Mouse (Mus musculus): ENCODE measurements at regions not wholly inside any gene's neighbourhood (a gene's known extent, or its start where the extent isn't known, plus 50 kb on each side); places are given as distances from the start of the nearest gene placed in this dataset.

GRCm38 (mm10) chr6:93291711-93292110 lies 348.4 kb upstream of the Adamts9 start:
- no peaks in the 10 kb centered on the region for H3K4me1 ChIP-seq (replicated peaks; ENCODE audit: low read depth, low read length)
- no peaks in the 10 kb centered on the region for H3K36me3 ChIP-seq (ENCODE audit: insufficient read depth, low read length)
- TF ChIP-seq CTCF (conservative IDR thresholded peaks at IDR 0.05; ENCODE audit: low read length): no peak
- no peak for TF ChIP-seq NANOG (IDR thresholded peaks at IDR 0.05; ENCODE audit: borderline replicate concordance, low read length)
- TF ChIP-seq POU5F1 (IDR thresholded peaks at IDR 0.05; ENCODE audit: borderline replicate concordance, low read length): no peak
- no peaks in the 10 kb centered on the region for H3K27me3 ChIP-seq (ENCODE audit: insufficient read depth, low read length)
- no peak overlapping the region for H3K4me3 ChIP-seq (replicated peaks; ENCODE audit: low read length)
- no peaks in the 10 kb centered on the region for H3K9me3 ChIP-seq (ENCODE audit: low read length)

- Histone ChIP-seq H3K9me3 (ENCODE audit: low read length) (no peaks in the 10 kb centered on the region), H3K36me3 (ENCODE audit: insufficient read depth, low read length) (no peaks in the 10 kb centered on the region), H3K27me3 (ENCODE audit: insufficient read depth, low read length) (no peaks in the 10 kb centered on the region), H3K4me3 (replicated peaks; ENCODE audit: low read length) (no peak overlapping the region), H3K4me1 (replicated peaks; ENCODE audit: low read depth, low read length) (no peaks in the 10 kb centered on the region)
- TF ChIP-seq POU5F1 (IDR thresholded peaks at IDR 0.05; ENCODE audit: borderline replicate concordance, low read length): no peak
- TF ChIP-seq NANOG (IDR thresholded peaks at IDR 0.05; ENCODE audit: borderline replicate concordance, low read length): no peak
- no peak for TF ChIP-seq CTCF (conservative IDR thresholded peaks at IDR 0.05; ENCODE audit: low read length)
Observed at GRCm38 (mm10) chr6:93288421-93288820, 345.1 kb upstream of the Adamts9 start.

- H3K27me3 ChIP-seq (ENCODE audit: insufficient read depth, low read length): no peaks in the 10 kb centered on the region
- no peaks in the 10 kb centered on the region for H3K9me3 ChIP-seq (ENCODE audit: low read length)
- no peak overlapping the region for H3K4me3 ChIP-seq (replicated peaks; ENCODE audit: low read length)
- TF ChIP-seq NANOG (IDR thresholded peaks at IDR 0.05; ENCODE audit: borderline replicate concordance, low read length): no peak
- no peak for TF ChIP-seq POU5F1 (IDR thresholded peaks at IDR 0.05; ENCODE audit: borderline replicate concordance, low read length)
- TF ChIP-seq CTCF (conservative IDR thresholded peaks at IDR 0.05; ENCODE audit: low read length): no peak
- H3K4me1 ChIP-seq (replicated peaks; ENCODE audit: low read depth, low read length): no peaks in the 10 kb centered on the region
- H3K36me3 ChIP-seq (ENCODE audit: insufficient read depth, low read length): no peaks in the 10 kb centered on the region
Observed at GRCm38 (mm10) chr6:93285796-93286195, 342.5 kb upstream of the Adamts9 start.

GRCm38 (mm10) chr6:93281530-93281929 lies 338.2 kb upstream of the Adamts9 start:
- Histone ChIP-seq H3K27me3 (ENCODE audit: insufficient read depth, low read length) (no peaks in the 10 kb centered on the region), H3K9me3 (ENCODE audit: low read length) (no peaks in the 10 kb centered on the region), H3K4me1 (replicated peaks; ENCODE audit: low read depth, low read length) (no peaks in the 10 kb centered on the region), H3K4me3 (replicated peaks; ENCODE audit: low read length) (no peak overlapping the region), H3K36me3 (ENCODE audit: insufficient read depth, low read length) (no peaks in the 10 kb centered on the region)
- TF ChIP-seq CTCF (conservative IDR thresholded peaks at IDR 0.05; ENCODE audit: low read length) (no peak), POU5F1 (IDR thresholded peaks at IDR 0.05; ENCODE audit: borderline replicate concordance, low read length) (no peak), NANOG (IDR thresholded peaks at IDR 0.05; ENCODE audit: borderline replicate concordance, low read length) (no peak)

- no peak for TF ChIP-seq NANOG (IDR thresholded peaks at IDR 0.05; ENCODE audit: borderline replicate concordance, low read length)
- TF ChIP-seq POU5F1 (IDR thresholded peaks at IDR 0.05; ENCODE audit: borderline replicate concordance, low read length): no peak
- TF ChIP-seq CTCF (conservative IDR thresholded peaks at IDR 0.05; ENCODE audit: low read length): no peak
- Histone ChIP-seq H3K4me3 (replicated peaks; ENCODE audit: low read length) (no peak overlapping the region), H3K27me3 (ENCODE audit: insufficient read depth, low read length) (no peaks in the 10 kb centered on the region), H3K4me1 (replicated peaks; ENCODE audit: low read depth, low read length) (no peaks in the 10 kb centered on the region), H3K9me3 (ENCODE audit: low read length) (no peaks in the 10 kb centered on the region), H3K36me3 (ENCODE audit: insufficient read depth, low read length) (no peaks in the 10 kb centered on the region)
Observed at GRCm38 (mm10) chr6:93273917-93274513, 330.7 kb upstream of the Adamts9 start.

GRCm38 (mm10) chr6:93272206-93272605 lies 328.9 kb upstream of the Adamts9 start:
- H3K36me3 ChIP-seq (ENCODE audit: insufficient read depth, low read length): no peaks in the 10 kb centered on the region
- no peak for TF ChIP-seq CTCF (conservative IDR thresholded peaks at IDR 0.05; ENCODE audit: low read length)
- TF ChIP-seq NANOG (IDR thresholded peaks at IDR 0.05; ENCODE audit: borderline replicate concordance, low read length): no peak
- no peak for TF ChIP-seq POU5F1 (IDR thresholded peaks at IDR 0.05; ENCODE audit: borderline replicate concordance, low read length)
- no peaks in the 10 kb centered on the region for H3K9me3 ChIP-seq (ENCODE audit: low read length)
- no peaks in the 10 kb centered on the region for H3K4me1 ChIP-seq (replicated peaks; ENCODE audit: low read depth, low read length)
- H3K4me3 ChIP-seq (replicated peaks; ENCODE audit: low read length): no peak overlapping the region
- H3K27me3 ChIP-seq (ENCODE audit: insufficient read depth, low read length): no peaks in the 10 kb centered on the region

GRCm38 (mm10) chr6:93266826-93267225 lies 323.5 kb upstream of the Adamts9 start:
- no peaks in the 10 kb centered on the region for H3K4me1 ChIP-seq (replicated peaks; ENCODE audit: low read depth, low read length)
- no peaks in the 10 kb centered on the region for H3K36me3 ChIP-seq (ENCODE audit: insufficient read depth, low read length)
- TF ChIP-seq CTCF (conservative IDR thresholded peaks at IDR 0.05; ENCODE audit: low read length) (no peak), POU5F1 (IDR thresholded peaks at IDR 0.05; ENCODE audit: borderline replicate concordance, low read length) (no peak)
- H3K27me3 ChIP-seq (ENCODE audit: insufficient read depth, low read length): no peaks in the 10 kb centered on the region
- peaks cover 2% of the 10 kb centered on the region for H3K9me3 ChIP-seq (ENCODE audit: low read length)
- H3K4me3 ChIP-seq (replicated peaks; ENCODE audit: low read length): no peak overlapping the region

- TF ChIP-seq NANOG (IDR thresholded peaks at IDR 0.05; ENCODE audit: borderline replicate concordance, low read length) (no peak), CTCF (conservative IDR thresholded peaks at IDR 0.05; ENCODE audit: low read length) (no peak), POU5F1 (IDR thresholded peaks at IDR 0.05; ENCODE audit: borderline replicate concordance, low read length) (no peak)
- Histone ChIP-seq H3K36me3 (ENCODE audit: insufficient read depth, low read length) (0 out of 2 replicates have a peak, but pooled peaks cover 2% of the 10 kb centered on the region), H3K9me3 (ENCODE audit: low read length) (peaks cover 9% of the 10 kb centered on the region)
Observed at GRCm38 (mm10) chr6:93265164-93265563, 321.9 kb upstream of the Adamts9 start.

GRCm38 (mm10) chr6:93260827-93261226 lies 317.5 kb upstream of the Adamts9 start:
- TF ChIP-seq POU5F1 (IDR thresholded peaks at IDR 0.05; ENCODE audit: borderline replicate concordance, low read length): no peak
- no peak for TF ChIP-seq CTCF (conservative IDR thresholded peaks at IDR 0.05; ENCODE audit: low read length)
- TF ChIP-seq NANOG (IDR thresholded peaks at IDR 0.05; ENCODE audit: borderline replicate concordance, low read length): no peak
- Histone ChIP-seq H3K4me3 (replicated peaks; ENCODE audit: low read length) (no peak overlapping the region), H3K36me3 (ENCODE audit: insufficient read depth, low read length) (0 out of 2 replicates have a peak, but pooled peaks cover 2% of the 10 kb centered on the region), H3K4me1 (replicated peaks; ENCODE audit: low read depth, low read length) (peaks cover 16% of the 10 kb centered on the region), H3K27me3 (ENCODE audit: insufficient read depth, low read length) (no peaks in the 10 kb centered on the region), H3K9me3 (ENCODE audit: low read length) (peaks cover 13% of the 10 kb centered on the region)

More at GRCm38 (mm10) chr6:93265164-93265563, 321.9 kb upstream of the Adamts9 start:
- H3K27me3 ChIP-seq (ENCODE audit: insufficient read depth, low read length): no peaks in the 10 kb centered on the region
- H3K4me1 ChIP-seq (replicated peaks; ENCODE audit: low read depth, low read length): peaks cover 14% of the 10 kb centered on the region
- H3K4me3 ChIP-seq (replicated peaks; ENCODE audit: low read length): no peak overlapping the region
